Mouse (Mus musculus): Measurements from ENCODE around the gene Accs. TPM values are rescaled to one million over a fixed set of nuclear protein-coding genes. Genes with fewer than 3 reads are reported as not detected.
A peak's percentile ranks its signal among the peaks of the same experiment; 100 is the strongest.

Gene Accs
- polyA plus RNA-seq, 1 experiment from 2014 or later, result 4.2 TPM

- H3K4me2 ChIP-seq, result no peak overlapping the region
- peaks cover 15% of the 10 kb centered on the region for H3K4me1 ChIP-seq
- H3K9me3 ChIP-seq (replicated peaks), result no peaks in the 10 kb centered on the region
- no peaks in the 10 kb centered on the region for H3K36me3 ChIP-seq
- WGBS, result 74% methylated on average over 5 of the region's 5 CpGs
- H3K9ac ChIP-seq (replicated peaks), result no peak overlapping the region
- no peak for ATAC-seq (ENCODE audit: low FRiP score)
- no peak overlapping the region for H3K4me3 ChIP-seq (replicated peaks)
- no peak overlapping the region for H3K27ac ChIP-seq (replicated peaks)
- no peaks in the 10 kb centered on the region for H3K27me3 ChIP-seq (replicated peaks)
These were observed 27.3 kb upstream of the Accs start for GRCm38 (mm10) chr2:93877005-93877404.

GRCm38 (mm10) chr2:93874606-93875005, 24.9 kb upstream of the Accs start:
- H3K4me1 ChIP-seq, result peaks cover 15% of the 10 kb centered on the region
- no peaks in the 10 kb centered on the region for H3K36me3 ChIP-seq
- H3K27me3 ChIP-seq (replicated peaks), result no peaks in the 10 kb centered on the region
- no peak overlapping the region for H3K4me3 ChIP-seq (replicated peaks)
- WGBS, result 74% methylated on average over 3 of the region's 3 CpGs
- no peak overlapping the region for H3K27ac ChIP-seq (replicated peaks)
- no peak overlapping the region for H3K4me2 ChIP-seq
- no peak for ATAC-seq (ENCODE audit: low FRiP score)
- H3K9ac ChIP-seq (replicated peaks), result no peak overlapping the region
- no peaks in the 10 kb centered on the region for H3K9me3 ChIP-seq (replicated peaks)

GRCm38 (mm10) chr2:93874227-93874514, 24.4 kb upstream of the Accs start:
- no peak overlapping the region for H3K27ac ChIP-seq (replicated peaks)
- no peaks in the 10 kb centered on the region for H3K27me3 ChIP-seq (replicated peaks)
- H3K4me1 ChIP-seq, result peaks cover 15% of the 10 kb centered on the region
- 32% methylated on average over 2 of the region's 2 CpGs for WGBS
- no peak overlapping the region for H3K4me3 ChIP-seq (replicated peaks)
- no peak overlapping the region for H3K9ac ChIP-seq (replicated peaks)
- H3K4me2 ChIP-seq, result peak overlapping the region; percentile 19
- H3K36me3 ChIP-seq, result no peaks in the 10 kb centered on the region
- ATAC-seq (ENCODE audit: low FRiP score), result no peak
- H3K9me3 ChIP-seq (replicated peaks), result no peaks in the 10 kb centered on the region

- H3K4me2 ChIP-seq, result peak overlapping the region; percentile 19
- H3K9ac ChIP-seq (replicated peaks), result no peak overlapping the region
- H3K9me3 ChIP-seq (replicated peaks), result no peaks in the 10 kb centered on the region
- no peak overlapping the region for H3K4me3 ChIP-seq (replicated peaks)
- peak; percentile 21; the same call in 1 of the 2 replicates for ATAC-seq (ENCODE audit: low FRiP score)
- no peak overlapping the region for H3K27ac ChIP-seq (replicated peaks)
- H3K4me1 ChIP-seq, result peaks cover 15% of the 10 kb centered on the region
- WGBS, result 20% methylated on average over 12 of the region's 12 CpGs
- H3K36me3 ChIP-seq, result no peaks in the 10 kb centered on the region
- H3K27me3 ChIP-seq (replicated peaks), result no peaks in the 10 kb centered on the region
These were observed 23.9 kb upstream of the Accs start for GRCm38 (mm10) chr2:93873449-93874226.

GRCm38 (mm10) chr2:93872257-93872656, 22.5 kb upstream of the Accs start:
- Histone ChIP-seq H3K27me3 (replicated peaks) (peaks cover 2% of the 10 kb centered on the region; the same call in 1 of the 2 replicates), H3K36me3 (no peaks in the 10 kb centered on the region), H3K9ac (replicated peaks) (no peak overlapping the region), H3K4me1 (peaks cover 15% of the 10 kb centered on the region), H3K9me3 (replicated peaks) (no peaks in the 10 kb centered on the region), H3K4me2 (no peak overlapping the region), H3K27ac (replicated peaks) (peak overlapping the region; percentile 45), H3K4me3 (replicated peaks) (no peak overlapping the region)
- ATAC-seq (ENCODE audit: low FRiP score), result no peak
- WGBS, result 42% methylated on average over 7 of the region's 7 CpGs

DNA sequence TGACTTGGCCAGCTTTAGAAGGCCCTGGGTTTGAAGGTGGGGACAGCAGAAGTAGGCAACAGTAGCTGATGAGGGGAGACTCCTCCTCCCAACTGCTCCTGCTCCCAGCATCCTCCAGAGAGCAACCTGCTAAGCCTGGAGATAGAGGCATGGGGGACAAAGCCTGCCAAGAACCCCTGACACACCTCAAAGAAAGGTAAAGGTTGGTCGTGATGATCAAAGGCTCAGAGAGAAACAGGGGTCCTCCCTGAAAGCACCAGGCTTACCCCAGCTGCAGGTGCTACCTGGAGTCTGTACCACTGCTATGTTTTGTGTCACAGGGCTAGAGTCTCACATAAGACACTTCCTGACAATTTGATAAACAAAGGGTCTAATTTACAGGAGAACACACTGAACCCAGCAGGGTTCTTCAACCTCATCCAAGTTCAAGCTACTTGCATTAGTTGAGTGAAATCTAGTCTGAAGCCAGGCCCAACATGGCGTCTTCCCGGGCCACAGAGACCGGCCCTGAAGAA, 21.7 kb upstream of the Accs start:
- Histone ChIP-seq H3K4me1 (peaks cover 15% of the 10 kb centered on the region), H3K4me3 (replicated peaks) (no peak overlapping the region), H3K4me2 (no peak overlapping the region), H3K9me3 (replicated peaks) (no peaks in the 10 kb centered on the region), H3K27me3 (replicated peaks) (peaks cover 2% of the 10 kb centered on the region; the same call in 1 of the 2 replicates), H3K9ac (replicated peaks) (no peak overlapping the region), H3K36me3 (no peaks in the 10 kb centered on the region), H3K27ac (replicated peaks) (no peak overlapping the region)
- ATAC-seq (ENCODE audit: low FRiP score), result no peak
- 91% methylated on average over 4 of the region's 4 CpGs for WGBS

- Histone ChIP-seq H3K27me3 (replicated peaks) (peaks cover 2% of the 10 kb centered on the region; the same call in 1 of the 2 replicates), H3K4me3 (replicated peaks) (no peak overlapping the region), H3K4me2 (no peak overlapping the region), H3K9me3 (replicated peaks) (no peaks in the 10 kb centered on the region), H3K27ac (replicated peaks) (no peak overlapping the region), H3K36me3 (no peaks in the 10 kb centered on the region), H3K4me1 (peaks cover 15% of the 10 kb centered on the region), H3K9ac (replicated peaks) (no peak overlapping the region)
- 32% methylated on average over 4 of the region's 4 CpGs for WGBS
- ATAC-seq (ENCODE audit: low FRiP score), result peak; percentile 40
These were observed 21.1 kb upstream of the Accs start for GRCm38 (mm10) chr2:93870842-93871241.

- Histone ChIP-seq H3K4me2 (no peak within 1 kb of the TSS), H3K4me1 (peaks cover 15% of the 10 kb centered on the region)
These were observed 19.4 kb upstream of the Accs start, which contains the start of gene Accsl for GRCm38 (mm10) chr2:93869107-93869600. Accsl (minus strand) TSS chr2:93869157.

DNA sequence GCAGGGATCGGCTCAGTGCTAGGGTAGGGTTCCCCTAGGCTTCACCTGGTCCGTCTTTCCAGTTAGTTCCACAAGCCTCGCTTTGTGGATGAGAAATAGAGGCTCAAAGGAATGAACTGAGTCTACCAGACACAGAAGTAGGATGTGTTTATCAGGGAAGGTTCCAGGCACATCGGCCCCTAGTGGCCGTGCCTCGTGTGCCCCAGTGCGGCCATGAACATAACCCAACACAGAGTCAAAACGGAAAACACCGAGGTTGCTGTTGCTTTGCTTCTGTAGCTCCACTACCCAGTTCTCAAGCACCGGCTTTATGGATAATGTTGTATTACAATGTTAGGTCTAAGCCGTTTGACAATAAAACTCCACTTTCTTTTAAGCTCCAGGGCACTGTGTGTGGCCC, 18.8 kb upstream of the Accs start:
- H3K4me3 ChIP-seq (replicated peaks), result no peak overlapping the region
- no peak overlapping the region for H3K9ac ChIP-seq (replicated peaks)
- no peak overlapping the region for H3K4me2 ChIP-seq
- ATAC-seq (ENCODE audit: low FRiP score), result no peak
- H3K27me3 ChIP-seq (replicated peaks), result peaks cover 2% of the 10 kb centered on the region; the same call in 1 of the 2 replicates
- H3K27ac ChIP-seq (replicated peaks), result no peak overlapping the region
- H3K36me3 ChIP-seq, result no peaks in the 10 kb centered on the region
- no peaks in the 10 kb centered on the region for H3K9me3 ChIP-seq (replicated peaks)
- WGBS, result 86% methylated on average over 11 of the region's 11 CpGs
- H3K4me1 ChIP-seq, result peaks cover 9% of the 10 kb centered on the region

More at GRCm38 (mm10) chr2:93869107-93869600, 19.4 kb upstream of the Accs start, which contains the start of gene Accsl:
- H3K27ac ChIP-seq (replicated peaks), result no peak within 1 kb of the TSS
- ATAC-seq (ENCODE audit: low FRiP score), result no peak
- no peaks in the 10 kb centered on the region for H3K36me3 ChIP-seq
- H3K4me3 ChIP-seq (replicated peaks), result no peak within 1 kb of the TSS
- H3K9ac ChIP-seq (replicated peaks), result no peak within 1 kb of the TSS
- WGBS, result 72% methylated on average over 7 of the region's 7 CpGs
- peaks cover 2% of the 10 kb centered on the region; the same call in 1 of the 2 replicates for H3K27me3 ChIP-seq (replicated peaks)
- H3K9me3 ChIP-seq (replicated peaks), result no peaks in the 10 kb centered on the region

- H3K4me3 ChIP-seq (replicated peaks), result no peak overlapping the region
- H3K27me3 ChIP-seq (replicated peaks), result 0 out of 2 replicates have a peak, but pooled peaks cover under 1% of the 10 kb centered on the region
- no peak overlapping the region for H3K27ac ChIP-seq (replicated peaks)
- H3K9me3 ChIP-seq (replicated peaks), result no peaks in the 10 kb centered on the region
- ATAC-seq (ENCODE audit: low FRiP score), result no peak
- H3K36me3 ChIP-seq, result no peaks in the 10 kb centered on the region
- no peak overlapping the region for H3K4me2 ChIP-seq
- no peaks in the 10 kb centered on the region for H3K4me1 ChIP-seq
- H3K9ac ChIP-seq (replicated peaks), result no peak overlapping the region
- 69% methylated on average over 4 of the region's 4 CpGs for WGBS
These were observed 13.5 kb upstream of the Accs start for GRCm38 (mm10) chr2:93863229-93863628.

GRCm38 (mm10) chr2:93858845-93859244, 9.1 kb upstream of the Accs start:
- no peak overlapping the region for H3K4me2 ChIP-seq
- H3K9ac ChIP-seq (replicated peaks), result no peak overlapping the region
- no peaks in the 10 kb centered on the region for H3K36me3 ChIP-seq
- no peaks in the 10 kb centered on the region for H3K9me3 ChIP-seq (replicated peaks)
- 75% methylated on average over 12 of the region's 12 CpGs for WGBS
- no peak for ATAC-seq (ENCODE audit: low FRiP score)
- H3K27ac ChIP-seq (replicated peaks), result no peak overlapping the region
- H3K27me3 ChIP-seq (replicated peaks), result no peaks in the 10 kb centered on the region
- 0 out of 2 replicates have a peak, but pooled peaks cover 2% of the 10 kb centered on the region for H3K4me1 ChIP-seq
- H3K4me3 ChIP-seq (replicated peaks), result no peak overlapping the region

GRCm38 (mm10) chr2:93851303-93851702, 1.6 kb upstream of the Accs start:
- no peak overlapping the region for H3K4me3 ChIP-seq (replicated peaks)
- no peak overlapping the region for H3K27ac ChIP-seq (replicated peaks)
- H3K27me3 ChIP-seq (replicated peaks), result no peaks in the 10 kb centered on the region
- peaks cover 24% of the 10 kb centered on the region for H3K4me1 ChIP-seq
- 88% methylated on average over 1 of the region's 1 CpGs for WGBS
- 0 out of 2 replicates have a peak, but pooled peaks cover 3% of the 10 kb centered on the region for H3K36me3 ChIP-seq
- H3K9ac ChIP-seq (replicated peaks), result no peak overlapping the region
- H3K4me2 ChIP-seq, result no peak overlapping the region
- H3K9me3 ChIP-seq (replicated peaks), result no peaks in the 10 kb centered on the region
- no peak for ATAC-seq (ENCODE audit: low FRiP score)
